Mouse (Mus musculus): Measurements from ENCODE around the gene Fam234a.
"Not testable (repeated sequence)": the region's sequence is repeated elsewhere in the genome, so short reads cannot be mapped to it uniquely, and the experiment has no call there.

The Fam234a gene

GRCm38 (mm10) chr17:26232863-26233262 is 11.2 kb downstream of the Fam234a start:
- no peak for DNase-seq (ENCODE audit: low spot score)

DNA sequence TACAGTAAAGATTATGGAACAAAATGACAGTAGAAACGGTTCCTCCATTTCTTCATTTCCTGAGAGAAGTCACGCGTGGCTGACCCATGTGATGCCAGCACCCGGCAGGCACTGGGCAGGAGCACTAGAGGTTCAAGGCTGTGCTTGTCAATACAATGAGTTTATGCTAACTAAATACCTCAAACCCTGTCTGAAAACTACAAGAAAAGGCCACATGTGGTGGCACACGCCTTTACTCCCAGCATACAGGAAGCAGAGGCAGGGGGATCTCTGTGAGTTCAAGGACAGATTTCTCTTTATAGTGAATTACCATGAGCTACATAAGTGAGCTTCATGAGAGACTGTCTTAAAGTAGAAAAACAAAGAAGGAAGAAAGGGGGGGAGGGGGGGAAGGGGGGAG is 12.9 kb downstream of the Fam234a start:
- DNase-seq (ENCODE audit: low spot score): no peak

GRCm38 (mm10) chr17:26229776-26230175 is 14.3 kb downstream of the Fam234a start:
- DNase-seq (ENCODE audit: low spot score): no peak

DNA sequence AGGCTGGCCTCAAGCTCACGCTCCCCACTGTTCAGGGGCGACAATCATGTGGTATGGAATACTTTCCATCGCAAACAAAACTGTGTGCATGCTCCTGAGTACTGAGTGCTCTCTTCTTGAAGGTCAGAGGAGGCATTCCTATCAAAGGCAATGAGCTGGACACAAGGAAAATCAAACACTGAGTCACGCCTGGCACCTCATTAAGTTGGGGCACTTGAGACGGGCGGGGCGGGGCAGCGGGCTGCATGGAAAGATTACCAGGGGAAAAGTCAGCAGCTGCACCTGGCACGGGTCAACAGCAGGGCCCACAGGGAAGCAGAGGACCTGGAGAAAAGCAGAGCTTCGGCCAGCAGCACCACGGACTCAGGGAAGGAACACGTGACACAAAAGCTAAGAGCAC is 18.9 kb downstream of the Fam234a start:
- peak; percentile 63 for DNase-seq (ENCODE audit: low spot score)

- DNase-seq (ENCODE audit: low spot score): no peak
These were observed 22.5 kb downstream of the Fam234a start for GRCm38 (mm10) chr17:26221508-26221907.

DNA sequence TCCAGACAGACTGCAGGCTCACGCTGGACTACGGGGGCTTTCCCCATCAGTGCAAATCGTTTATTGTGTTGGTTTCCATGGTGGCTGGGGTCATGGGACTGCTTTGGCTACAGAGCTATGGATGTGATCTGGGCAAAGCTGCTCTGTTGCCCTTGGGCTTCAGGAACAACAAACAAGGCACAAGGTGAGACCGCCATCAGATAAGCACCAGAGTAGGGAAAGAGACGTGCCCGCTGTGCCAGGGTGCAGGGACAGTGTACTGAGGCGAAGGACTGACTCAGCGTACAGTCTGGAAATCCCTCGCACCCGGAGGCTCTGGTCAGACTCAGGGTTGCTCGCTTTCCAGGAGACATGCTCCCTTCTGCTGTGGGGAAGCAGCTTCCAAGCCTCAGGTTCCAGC is 31.4 kb downstream of the Fam234a start:
- no peak for DNase-seq (ENCODE audit: low spot score)

DNA sequence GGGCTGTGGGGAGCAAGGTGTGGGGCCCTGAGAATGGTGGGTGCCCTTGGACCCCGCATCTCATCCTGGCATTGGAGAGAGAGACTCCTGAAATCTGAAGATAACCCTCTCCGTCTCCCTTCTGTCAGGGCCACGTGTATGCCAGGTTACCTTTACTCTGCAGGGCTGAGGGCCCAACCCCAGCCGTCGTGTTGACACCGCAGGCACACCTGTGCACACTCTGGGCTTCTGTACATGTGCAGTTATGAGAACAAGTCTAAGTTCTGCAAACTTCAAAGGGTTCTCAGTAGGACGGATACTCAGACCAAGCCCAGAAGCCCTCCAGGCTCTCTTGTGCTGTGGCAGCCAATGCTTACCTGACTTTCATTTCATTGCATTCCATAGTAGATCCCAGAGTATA is 31.8 kb downstream of the Fam234a start:
- DNase-seq (ENCODE audit: low spot score): no peak

DNA sequence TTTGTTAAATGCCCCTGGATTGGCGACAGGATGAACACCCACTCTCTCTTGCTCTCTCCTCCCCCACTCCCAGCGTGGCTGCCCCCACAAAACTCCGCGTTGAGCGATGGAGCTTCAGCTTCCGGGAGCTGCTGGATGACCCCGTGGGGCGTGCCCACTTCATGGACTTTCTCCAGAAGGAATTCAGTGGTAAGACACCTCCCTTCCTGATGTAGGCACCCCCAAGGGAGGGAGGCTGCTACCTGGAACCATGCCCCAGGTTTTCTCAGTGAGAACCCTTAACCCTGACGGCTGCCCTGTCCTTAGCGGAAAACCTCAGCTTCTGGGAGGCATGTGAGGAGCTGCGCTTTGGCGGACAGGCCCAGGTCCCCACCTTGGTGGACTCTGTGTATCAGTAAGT is 36.4 kb downstream of the Fam234a start, which contains the start of gene Arhgdig:
Gene Arhgdig, minus strand, starts transcription at position 101 of the 400 bp plus-strand sequence.
- no peak for DNase-seq (ENCODE audit: low spot score)

DNA sequence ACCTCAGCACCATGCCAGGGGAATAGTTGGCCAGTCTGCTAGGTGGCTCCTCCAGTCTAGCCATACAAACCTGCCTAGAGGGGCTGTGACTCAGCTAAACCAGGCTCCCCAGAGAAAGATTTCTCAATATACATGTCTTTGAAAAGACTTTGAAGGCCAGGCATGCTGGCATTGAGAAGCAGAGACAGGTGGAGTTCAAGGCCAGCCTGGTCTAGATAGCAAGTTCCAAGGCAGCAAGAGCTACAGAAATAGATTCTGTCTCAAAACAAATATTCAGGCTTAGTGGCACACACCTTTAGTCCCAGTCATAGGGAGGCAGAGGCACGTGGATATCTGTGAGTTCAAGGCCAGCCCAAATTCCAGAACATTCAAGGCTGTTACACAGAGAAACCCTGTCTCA is 37.6 kb downstream of the Fam234a start:
- DNase-seq (ENCODE audit: low spot score): no peak

GRCm38 (mm10) chr17:26204766-26205165 is 39.3 kb downstream of the Fam234a start:
- DNase-seq (ENCODE audit: low spot score): no peak

GRCm38 (mm10) chr17:26203321-26203811 is 40.7 kb downstream of the Fam234a start:
- DNase-seq (ENCODE audit: low spot score): peak; percentile 39

GRCm38 (mm10) chr17:26202737-26203136 is 41.3 kb downstream of the Fam234a start, which contains the start of gene Rgs11:
Gene Rgs11, plus strand, starts transcription at chr17:26202951.
- DNase-seq (ENCODE audit: low spot score): peak; percentile 66

GRCm38 (mm10) chr17:26201998-26202397 is 42.0 kb downstream of the Fam234a start:
- DNase-seq (ENCODE audit: low spot score): no peak

DNA sequence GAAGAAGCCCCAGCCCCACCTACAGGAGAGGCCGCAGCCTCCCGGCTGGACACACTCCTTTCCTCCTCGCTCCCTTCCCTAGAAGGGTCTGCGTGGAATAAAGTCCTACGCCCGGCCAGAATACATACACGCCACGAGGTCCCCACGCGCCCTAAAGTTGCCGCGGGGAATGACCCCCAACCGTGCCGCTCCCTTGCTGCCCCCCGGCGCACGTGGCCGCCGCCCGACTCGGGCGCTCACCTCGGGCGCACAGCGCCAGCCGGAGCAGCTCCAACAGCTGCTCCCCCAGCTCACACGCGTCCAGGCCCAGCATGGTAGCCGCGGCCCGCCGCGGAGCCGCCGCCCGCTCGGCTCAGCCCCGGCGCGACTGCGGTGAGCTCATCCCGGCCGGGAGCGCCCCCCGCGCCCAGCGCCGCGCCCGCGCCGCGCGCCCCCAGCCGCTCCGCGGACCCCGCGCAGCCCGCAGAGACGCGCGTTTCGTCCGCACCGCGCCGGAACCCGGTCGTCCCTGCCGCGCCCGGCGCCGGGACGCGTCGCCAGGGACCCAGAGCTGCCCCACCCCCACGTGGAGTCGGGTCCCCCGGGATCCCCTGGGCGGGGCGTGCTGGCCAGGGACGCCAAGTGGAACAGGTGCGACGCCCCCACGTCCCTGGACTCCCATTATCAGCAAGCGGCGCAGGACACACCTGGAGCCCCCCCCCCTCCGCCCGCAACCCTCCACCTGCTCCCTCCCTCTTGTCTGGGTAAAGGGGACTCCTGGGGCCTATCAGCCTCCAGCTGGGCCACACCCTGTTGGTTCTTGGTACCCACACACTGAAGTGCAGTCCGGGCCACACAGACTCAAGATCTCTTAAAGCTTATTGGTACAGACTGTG is 43.0 kb downstream of the Fam234a start:
- DNase-seq (ENCODE audit: low spot score): no peak

DNA sequence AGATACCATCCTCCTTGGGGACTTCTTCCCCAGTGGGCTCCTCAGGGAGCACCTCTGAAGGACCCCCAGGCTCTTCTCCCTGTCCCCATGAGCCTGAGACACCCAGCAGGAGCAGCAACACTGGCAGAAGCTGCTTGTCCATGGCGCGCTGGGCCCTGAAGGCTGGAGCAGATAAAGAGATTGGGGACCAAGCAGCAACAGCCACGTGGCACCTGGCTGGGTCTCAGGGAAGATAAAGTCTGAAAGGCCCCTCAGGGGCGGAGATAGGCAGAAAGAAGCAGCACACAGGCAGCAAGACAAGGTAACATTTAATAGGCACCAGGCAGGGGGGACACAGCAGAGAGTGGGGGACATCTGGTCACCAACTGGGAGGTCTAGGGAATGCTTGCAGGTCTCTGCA is 45.1 kb downstream of the Fam234a start, which contains the start of gene Pdia2:
Gene Pdia2, minus strand, starts transcription at position 196 of the 400 bp plus-strand sequence.
- no peak for DNase-seq (ENCODE audit: low spot score)

DNA sequence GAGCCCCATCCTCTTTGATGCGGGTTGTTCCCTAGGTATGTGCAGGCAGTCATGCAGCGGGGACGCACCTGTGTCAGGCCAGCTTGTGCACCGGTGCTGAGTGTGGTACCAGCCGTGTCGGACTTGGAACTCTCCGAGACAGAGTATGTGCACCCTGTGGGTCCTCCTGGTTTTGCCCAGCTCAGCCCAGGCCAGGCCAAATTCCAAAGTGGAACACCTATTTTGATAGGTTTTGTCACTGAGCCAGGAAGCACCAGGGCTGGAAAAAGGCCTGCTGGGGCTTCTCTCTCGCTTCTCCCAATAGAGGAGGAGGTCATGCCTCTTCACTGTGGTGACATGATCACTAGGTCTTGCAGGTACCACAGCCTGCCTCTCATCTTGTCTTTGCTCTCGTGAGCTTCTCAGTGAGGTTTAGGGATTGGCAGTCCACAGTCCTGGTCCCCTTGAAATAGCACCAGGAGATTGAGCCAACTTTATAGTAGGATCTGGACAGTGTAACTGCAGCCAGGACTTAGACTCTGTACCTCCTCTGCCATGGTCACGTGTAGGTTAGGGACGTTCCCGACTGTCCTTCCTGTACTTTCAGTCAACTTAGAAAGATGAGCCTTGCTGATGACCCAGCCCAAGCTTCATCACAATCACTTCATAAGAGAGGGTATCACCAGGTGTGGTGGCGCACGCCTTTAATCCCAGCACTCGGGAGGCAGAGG is 51.4 kb downstream of the Fam234a start:
- DNase-seq (ENCODE audit: low spot score): no peak

DNA sequence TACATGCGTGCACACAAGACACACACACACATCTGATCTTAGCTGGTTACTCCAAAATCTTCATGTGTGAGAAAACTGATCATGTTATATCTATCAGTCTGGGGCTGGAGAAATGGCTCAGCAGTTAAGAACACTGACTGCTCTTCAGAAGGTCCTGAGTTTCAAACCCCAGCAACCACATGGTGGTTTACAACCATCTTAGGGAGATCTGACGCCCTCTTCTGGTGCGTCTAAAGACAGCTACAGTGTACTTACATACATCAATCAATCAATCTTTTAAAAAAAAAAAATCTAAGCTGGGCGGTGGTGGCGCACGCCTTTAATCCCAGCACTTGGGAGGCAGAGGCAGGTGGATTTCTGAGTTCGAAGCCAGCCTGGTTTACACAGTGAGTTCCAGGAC is 52.6 kb downstream of the Fam234a start:
- not testable (repeated sequence) for DNase-seq (ENCODE audit: low spot score)

DNA sequence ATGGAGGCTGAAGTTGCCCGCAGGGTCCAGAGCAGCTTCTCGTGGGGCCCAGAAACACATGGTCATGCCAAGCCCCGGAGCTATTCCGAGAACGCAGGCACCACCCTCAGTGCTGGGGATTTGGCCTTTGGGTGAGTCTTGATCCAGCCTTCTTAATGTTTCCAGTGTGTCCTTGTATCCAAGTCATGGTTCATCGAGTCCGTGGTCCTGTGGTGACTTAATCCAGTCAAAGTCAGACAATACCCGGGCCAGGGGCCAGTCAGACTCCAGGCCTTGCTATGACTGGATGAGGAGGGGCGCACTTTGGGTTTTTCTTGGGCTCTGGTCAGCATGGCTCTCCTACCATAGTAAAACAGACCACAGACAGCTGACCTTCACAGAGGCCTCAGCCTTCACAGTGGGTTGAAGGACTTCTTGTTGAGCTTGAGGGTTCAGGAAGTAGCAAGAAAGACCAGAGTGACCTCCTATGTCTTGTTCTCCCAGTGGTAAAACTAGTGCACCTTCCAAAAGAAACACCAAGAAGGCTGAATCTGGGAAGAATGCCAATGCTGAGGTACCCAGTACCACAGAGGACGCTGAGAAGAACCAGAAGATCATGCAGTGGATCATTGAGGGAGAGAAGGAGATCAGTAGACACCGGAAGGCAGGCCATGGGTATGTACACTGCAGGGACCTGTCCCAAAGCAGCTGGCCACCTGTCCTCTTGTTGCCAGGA is 55.8 kb downstream of the Fam234a start:
- DNase-seq (ENCODE audit: low spot score): no peak

DNA sequence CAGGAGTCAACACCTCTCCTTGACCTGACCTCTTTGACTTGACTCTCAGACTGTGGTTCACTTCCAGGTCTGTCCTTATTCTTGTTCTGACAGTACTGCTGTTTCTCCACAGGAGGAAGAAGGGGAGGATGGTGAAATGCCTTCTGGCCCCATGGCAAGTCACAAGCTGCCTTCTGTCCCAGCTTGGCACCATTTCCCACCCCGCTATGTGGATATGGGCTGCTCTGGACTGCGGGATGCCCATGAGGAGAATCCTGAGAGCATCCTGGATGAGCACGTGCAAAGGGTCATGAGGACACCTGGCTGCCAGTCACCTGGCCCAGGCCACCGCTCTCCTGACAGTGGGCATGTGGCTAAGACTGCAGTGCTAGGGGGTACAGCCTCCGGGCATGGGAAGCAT is 56.5 kb downstream of the Fam234a start:
- no peak for DNase-seq (ENCODE audit: low spot score)

- no peak for DNase-seq (ENCODE audit: low spot score)
These were observed 62.9 kb downstream of the Fam234a start for GRCm38 (mm10) chr17:26181179-26181578.

DNA sequence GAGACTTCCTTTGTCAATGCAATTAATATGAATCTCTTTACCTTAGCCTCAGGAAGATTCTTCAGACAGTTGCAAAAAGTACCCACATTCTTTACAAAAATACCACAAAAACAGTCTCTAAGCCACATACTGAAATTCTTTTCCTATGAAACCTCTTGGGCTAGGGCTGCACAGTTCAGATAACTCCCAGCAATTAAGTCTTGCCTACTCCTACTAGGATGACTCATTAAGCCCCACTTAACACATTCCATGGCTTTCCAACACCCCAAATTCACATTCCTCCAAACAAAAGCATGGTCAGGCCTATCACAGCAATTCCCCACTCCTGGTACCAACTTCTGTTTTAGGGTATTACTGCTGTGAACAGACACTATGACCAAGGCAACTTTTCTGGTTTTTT is 65.4 kb downstream of the Fam234a start:
- no peak for DNase-seq (ENCODE audit: low spot score)

DNA sequence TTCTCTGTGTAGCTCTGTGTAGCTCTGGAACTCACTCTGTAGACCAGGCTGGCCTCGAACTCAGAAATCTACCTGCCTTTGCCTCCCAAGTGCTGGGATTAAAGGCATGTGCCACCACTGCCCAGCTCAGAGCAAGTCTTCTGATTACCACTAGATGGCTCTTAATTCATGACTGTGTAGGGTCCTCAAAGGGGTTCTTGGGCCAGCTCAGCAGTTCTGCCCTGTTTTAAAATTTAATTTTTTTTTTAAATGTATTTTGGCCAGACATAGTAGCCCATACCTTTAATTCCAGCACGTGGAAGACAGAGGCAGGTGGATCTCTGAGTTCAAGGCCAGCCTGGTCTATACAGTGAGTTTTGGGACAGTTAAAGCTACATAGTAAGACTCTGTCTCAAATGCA is 68.8 kb downstream of the Fam234a start:
- not testable (repeated sequence) for DNase-seq (ENCODE audit: low spot score)

All from urinary bladder, postnatal 14 days (tissue).